Mouse (Mus musculus): Measurements from ENCODE around the gene Polr2f. TPM values are rescaled to one million over a fixed set of nuclear protein-coding genes. Genes with fewer than 3 reads are reported as not detected.

Gene Polr2f
- polyA plus RNA-seq, 1 experiment, result 176 TPM

GRCm38 (mm10) chr15:79151881-79152280, 11.1 kb downstream of the Polr2f start:
- DNase-seq (ENCODE audit: extremely low spot score in 1 of 2, low spot score in 1 of 2), result no peak

GRCm38 (mm10) chr15:79152709-79153108, 11.9 kb downstream of the Polr2f start:
- DNase-seq (ENCODE audit: extremely low spot score in 1 of 2, low spot score in 1 of 2), result no peak

DNA sequence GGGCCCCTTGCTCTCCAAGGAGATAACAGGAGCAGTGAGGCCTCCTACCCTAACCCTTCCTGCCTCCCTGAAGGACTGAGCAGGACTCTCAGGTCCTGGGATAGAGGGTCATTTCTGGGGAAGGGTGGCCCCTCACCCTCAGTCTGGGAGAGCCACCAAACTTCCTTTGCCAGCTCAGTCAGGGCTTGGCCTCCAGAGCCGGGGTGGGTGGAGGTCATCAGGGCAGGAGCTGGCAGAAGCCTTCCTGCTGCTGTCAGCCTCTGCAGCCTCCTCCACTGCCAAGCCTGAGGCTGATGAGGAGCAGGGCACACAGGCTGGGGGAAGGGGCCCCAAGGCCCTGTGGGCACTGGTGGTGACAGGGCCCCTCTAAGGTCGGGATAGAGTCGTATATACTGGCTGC, 14.8 kb downstream of the Polr2f start:
- DNase-seq (ENCODE audit: extremely low spot score in 1 of 2, low spot score in 1 of 2), result no peak

DNA sequence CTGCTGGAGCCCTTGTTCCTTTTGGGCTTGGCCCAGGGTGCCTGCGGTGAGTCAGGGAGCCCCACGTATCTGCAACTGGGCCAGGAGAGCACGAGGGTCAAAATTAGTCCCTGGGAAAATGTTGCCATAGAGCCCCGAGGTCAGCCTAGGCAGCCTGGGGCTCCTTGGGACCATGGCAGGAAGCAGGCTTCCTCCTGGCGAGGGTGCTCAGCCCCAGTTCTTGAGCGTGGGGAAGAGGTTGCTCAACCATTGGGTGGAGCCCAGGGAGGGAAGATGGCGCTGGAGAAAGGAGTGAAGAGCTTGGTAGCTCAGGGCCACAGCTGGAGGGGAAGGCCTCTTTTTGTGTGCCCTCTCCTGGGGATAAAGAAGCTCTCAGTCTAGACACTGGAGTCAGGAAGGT, 21.5 kb downstream of the Polr2f start:
- DNase-seq (ENCODE audit: extremely low spot score in 1 of 2, low spot score in 1 of 2), result no peak

GRCm38 (mm10) chr15:79162822-79163221, 22.0 kb downstream of the Polr2f start:
- DNase-seq (ENCODE audit: extremely low spot score in 1 of 2, low spot score in 1 of 2), result no peak

DNA sequence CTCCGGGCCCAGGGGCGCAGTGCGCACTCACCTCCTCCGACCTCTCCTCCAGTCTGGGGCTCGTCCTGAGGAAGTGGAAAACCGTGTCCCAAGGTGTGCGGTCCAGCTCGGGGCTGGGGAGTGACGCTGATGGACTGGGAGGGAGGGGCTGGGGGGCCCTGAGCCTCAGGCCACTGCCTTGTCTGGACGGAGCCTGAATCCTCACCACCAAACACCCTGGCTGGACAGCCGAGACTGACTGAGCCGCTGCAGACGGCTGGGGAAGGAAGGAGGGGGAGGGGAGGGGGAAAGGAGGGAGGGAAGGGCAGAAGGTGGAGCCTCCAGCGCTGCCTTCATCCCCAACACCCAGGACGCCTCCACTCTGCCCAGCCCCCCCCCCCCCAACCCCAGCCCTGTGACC, 23.4 kb downstream of the Polr2f start:
- DNase-seq (ENCODE audit: extremely low spot score in 1 of 2, low spot score in 1 of 2), result no peak

DNA sequence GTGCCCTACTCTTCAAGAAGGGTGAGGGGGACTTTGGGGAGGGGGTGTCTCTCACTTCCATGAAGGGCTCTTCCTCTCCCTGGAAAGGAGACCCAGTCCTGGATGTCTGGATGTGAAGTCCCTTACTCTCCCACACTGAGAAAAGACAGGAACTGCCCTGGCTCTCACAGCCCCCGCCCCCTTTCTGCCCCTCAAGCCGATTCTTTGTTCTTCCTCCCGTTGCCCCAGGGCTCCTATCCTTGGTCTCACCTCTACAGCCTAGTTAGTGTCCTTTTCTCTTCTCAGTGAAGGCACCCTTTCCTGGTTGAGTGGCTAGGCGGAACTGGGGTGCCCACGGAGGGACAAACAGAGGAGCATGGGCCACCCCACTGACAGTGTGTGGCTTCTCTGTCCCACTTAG, 24.3 kb downstream of the Polr2f start, which contains the start of gene Sox10:
Gene Sox10, minus strand, starts transcription at position 101 of the 400 bp plus-strand sequence.
- no peak for DNase-seq (ENCODE audit: extremely low spot score in 1 of 2, low spot score in 1 of 2)

GRCm38 (mm10) chr15:79166712-79167111, 25.9 kb downstream of the Polr2f start:
- no peak for DNase-seq (ENCODE audit: extremely low spot score in 1 of 2, low spot score in 1 of 2)

GRCm38 (mm10) chr15:79176905-79177304, 36.1 kb downstream of the Polr2f start:
- DNase-seq (ENCODE audit: extremely low spot score in 1 of 2, low spot score in 1 of 2), result no peak

DNA sequence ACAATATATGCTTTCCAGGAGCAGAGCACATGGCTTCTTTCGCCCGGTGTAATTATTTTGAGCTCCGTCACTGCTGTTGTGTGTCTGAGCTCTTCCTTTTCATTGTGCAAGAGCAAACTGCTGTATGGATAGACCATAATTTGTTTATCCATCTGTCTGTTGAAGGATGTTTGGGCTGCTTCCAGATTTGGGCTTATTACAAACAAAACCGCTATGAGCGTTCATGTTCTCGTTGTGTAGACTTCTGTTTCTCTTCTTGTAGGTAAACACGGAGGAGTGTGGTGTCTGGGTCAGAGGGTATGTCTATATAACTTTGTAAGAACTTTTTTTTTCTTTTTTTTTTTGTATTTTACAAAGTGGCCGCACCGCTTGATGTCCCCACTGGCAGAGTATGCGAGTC, 44.4 kb downstream of the Polr2f start:
- no peak for DNase-seq (ENCODE audit: extremely low spot score in 1 of 2, low spot score in 1 of 2)

DNA sequence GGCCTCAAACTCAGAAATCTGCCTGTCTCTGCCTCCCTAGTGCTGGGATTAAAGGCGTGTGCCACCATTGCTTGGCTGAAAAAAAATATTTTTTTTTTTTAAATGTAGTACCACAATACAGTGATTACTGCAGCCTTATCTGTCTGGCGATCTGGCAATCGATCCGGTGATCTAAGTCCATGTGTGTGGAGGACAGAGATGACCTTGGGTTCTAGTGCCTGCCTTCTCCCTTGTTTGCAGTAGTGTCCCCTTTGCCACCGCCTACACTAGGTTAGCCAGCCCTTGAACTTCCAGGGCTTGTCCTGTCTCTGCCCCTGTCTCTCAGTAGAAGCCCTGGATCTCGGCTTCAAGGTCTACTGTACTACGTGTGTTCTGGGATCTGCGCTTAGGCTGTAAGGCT, 47.0 kb downstream of the Polr2f start:
- no peak for DNase-seq (ENCODE audit: extremely low spot score in 1 of 2, low spot score in 1 of 2)

- DNase-seq (ENCODE audit: extremely low spot score in 1 of 2, low spot score in 1 of 2), result no peak
Observed at GRCm38 (mm10) chr15:79191426-79191825, 50.6 kb downstream of the Polr2f start.

DNA sequence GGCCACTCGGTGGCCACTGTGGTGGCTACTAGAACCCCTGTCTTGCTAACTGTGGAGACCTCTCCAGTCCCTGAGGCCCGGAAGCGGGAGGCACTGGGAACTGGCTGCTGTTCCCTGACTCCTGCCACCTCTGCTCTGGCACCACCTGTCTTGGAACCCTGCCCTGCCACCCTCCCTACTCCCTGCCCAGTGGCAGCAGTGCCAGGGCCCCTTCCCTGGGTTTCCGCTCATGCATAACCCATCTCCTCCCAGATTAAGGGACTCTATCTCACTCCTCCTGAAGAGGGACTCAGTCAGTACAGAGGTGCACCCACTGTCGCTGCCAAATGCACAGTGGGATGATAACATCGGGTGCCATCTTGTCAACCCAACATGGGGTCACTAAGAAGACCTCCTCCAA, 51.6 kb downstream of the Polr2f start:
- DNase-seq (ENCODE audit: extremely low spot score in 1 of 2, low spot score in 1 of 2), result no peak

- peak in 1 of 2 experiments; percentile 57 for DNase-seq (ENCODE audit: extremely low spot score in 1 of 2, low spot score in 1 of 2)
Observed at GRCm38 (mm10) chr15:79192885-79193845, 52.4 kb downstream of the Polr2f start.

- no peak for DNase-seq (ENCODE audit: extremely low spot score in 1 of 2, low spot score in 1 of 2)
Observed at GRCm38 (mm10) chr15:79194048-79194447, 53.2 kb downstream of the Polr2f start.

GRCm38 (mm10) chr15:79194946-79195345, 54.1 kb downstream of the Polr2f start:
- no peak for DNase-seq (ENCODE audit: extremely low spot score in 1 of 2, low spot score in 1 of 2)

GRCm38 (mm10) chr15:79195492-79195891, 54.7 kb downstream of the Polr2f start:
- DNase-seq (ENCODE audit: extremely low spot score in 1 of 2, low spot score in 1 of 2), result no peak

DNA sequence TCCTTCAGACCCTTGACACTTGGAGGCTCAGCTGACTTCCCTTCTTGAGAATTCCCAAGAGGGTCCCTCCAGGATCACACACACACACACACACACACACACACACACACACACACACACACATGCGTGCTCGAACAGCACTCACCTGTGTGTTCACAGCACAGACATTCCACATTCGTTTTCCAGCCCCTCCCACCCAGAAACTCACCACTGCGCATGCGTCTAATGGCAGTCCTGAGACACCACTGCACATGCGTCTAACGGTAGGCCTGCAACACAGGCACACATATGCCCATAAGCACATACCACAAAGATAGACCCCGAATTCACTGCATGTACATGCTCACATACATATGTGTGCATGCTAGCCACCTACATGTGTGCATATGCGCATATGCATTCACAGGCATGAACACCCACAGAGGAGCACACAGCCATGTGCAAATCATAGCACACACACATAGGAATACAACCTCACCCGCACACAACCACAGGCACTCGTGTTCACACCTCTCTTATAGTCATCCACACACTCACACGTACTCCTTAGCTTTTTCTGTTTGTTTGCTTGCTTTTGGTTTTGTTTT, 58.7 kb downstream of the Polr2f start:
- DNase-seq (ENCODE audit: extremely low spot score in 1 of 2, low spot score in 1 of 2), result no peak

Measured in frontal cortex, adult 2 months (tissue).